In genomic region chr12:111354142-111354541, GRCm38 (mm10) we compare ENCODE assay signal across 13 mouse cellular contexts. TPM values are rescaled to one million over a fixed set of nuclear protein-coding genes. Genes with fewer than 3 reads are reported as not detected.
DNase-seq lines count a peak whose midpoint lies in the region; ATAC-seq and TF ChIP-seq lines count a peak whose summit lies in the region.
"Had no signal": no experiment of that assay in that cellular context is flagged by ENCODE, and none has a peak within 500 bp of the region (broad histone marks: within the 10 kb centered on the region; RNA-seq: fewer than 3 reads in every experiment).

No protein-coding gene starts in this region.

- no peaks in the 10 kb centered on the region for H3K27me3 ChIP-seq in forebrain, embryonic 11.5 days (ENCODE audit: control insufficient read depth, insufficient read depth, low read length)
- no peaks in the 10 kb centered on the region for H3K27me3 ChIP-seq in forebrain, postnatal 0 days (ENCODE audit: insufficient read depth, low read length)
- no peaks in the 10 kb centered on the region for H3K27me3 ChIP-seq in liver, adult 2 months (ENCODE audit: control insufficient read depth, insufficient read depth, low read length)
- no peaks in the 10 kb centered on the region for H3K27me3 ChIP-seq in liver, embryonic 11.5 days (replicated peaks; ENCODE audit: control insufficient read depth, insufficient read depth, low read length)
- H3K27me3 ChIP-seq in forebrain, embryonic 14.5 days (replicated peaks; ENCODE audit: control insufficient read depth, insufficient read depth, low read length), result no peaks in the 10 kb centered on the region
- no peaks in the 10 kb centered on the region for H3K27me3 ChIP-seq in neural tube, embryonic 14.5 days (ENCODE audit: control insufficient read depth, insufficient read depth, low read length)

- H3K4me1 ChIP-seq in forebrain, embryonic 11.5 days (replicated peaks; ENCODE audit: control insufficient read depth, insufficient read depth, low read length), result peaks cover 16% of the 10 kb centered on the region; the same call in 1 of the 2 replicates
- H3K4me1 ChIP-seq in forebrain, postnatal 0 days (ENCODE audit: insufficient read depth), result no peaks in the 10 kb centered on the region
- peaks cover 44% of the 10 kb centered on the region for H3K4me1 ChIP-seq in liver, adult 2 months (ENCODE audit: control insufficient read depth, insufficient read depth, low read length)
- H3K4me1 ChIP-seq in liver, embryonic 11.5 days (replicated peaks; ENCODE audit: control insufficient read depth, insufficient read depth, low read length), result peaks cover 13% of the 10 kb centered on the region
- peaks cover 18% of the 10 kb centered on the region for H3K4me1 ChIP-seq in forebrain, embryonic 14.5 days (ENCODE audit: control insufficient read depth, insufficient read depth, low read length)
- peaks cover 26% of the 10 kb centered on the region for H3K4me1 ChIP-seq in neural tube, embryonic 14.5 days (ENCODE audit: control insufficient read depth, insufficient read depth, low read length)

- no peak for ATAC-seq in forebrain, embryonic 11.5 days (replicated peaks; ENCODE audit: low FRiP score)
- no peak for ATAC-seq in forebrain, postnatal 0 days
- no peak for ATAC-seq in liver, embryonic 11.5 days (replicated peaks; ENCODE audit: low FRiP score)
- ATAC-seq in forebrain, embryonic 14.5 days, result no peak
- no peak for ATAC-seq in neural tube, embryonic 14.5 days (ENCODE audit: low read depth)

- no peak for DNase-seq in forebrain, embryonic 11.5 days (ENCODE audit: low spot score)
- no peak for DNase-seq in forebrain, postnatal 0 days
- peak; percentile 98 for DNase-seq in liver, adult 2 months (ENCODE audit: extremely low read depth, low read depth, low spot score)
- DNase-seq in liver, embryonic 11.5 days (ENCODE audit: low spot score), result no peak
- no peak for DNase-seq in forebrain, embryonic 14.5 days (ENCODE audit: low spot score)
- DNase-seq in adrenal gland, postnatal 10 days, result no peak
- DNase-seq in spleen, adult 12 weeks (ENCODE audit: low spot score), result no peak
- DNase-seq: cerebellum, adult 18-20 months; spleen, adult 18-20 months; thymus, adult 18-20 months had no signal

- H3K9me3 ChIP-seq in forebrain, embryonic 11.5 days (ENCODE audit: control insufficient read depth, low read length), result no peaks in the 10 kb centered on the region
- H3K9me3 ChIP-seq in forebrain, postnatal 0 days (ENCODE audit: low read length), result no peaks in the 10 kb centered on the region
- no peaks in the 10 kb centered on the region for H3K9me3 ChIP-seq in liver, embryonic 11.5 days (ENCODE audit: control insufficient read depth, low read length)
- H3K9me3 ChIP-seq in forebrain, embryonic 14.5 days (replicated peaks; ENCODE audit: control insufficient read depth, low read length), result no peaks in the 10 kb centered on the region
- no peaks in the 10 kb centered on the region for H3K9me3 ChIP-seq in neural tube, embryonic 14.5 days (ENCODE audit: control insufficient read depth, low read length)

- H3K4me2 ChIP-seq in forebrain, embryonic 11.5 days (ENCODE audit: low read depth, low read length, severe bottlenecking), result no peak overlapping the region
- no peak overlapping the region for H3K4me2 ChIP-seq in forebrain, postnatal 0 days (ENCODE audit: low read depth)
- no peak overlapping the region for H3K4me2 ChIP-seq in liver, embryonic 11.5 days
- no peak overlapping the region for H3K4me2 ChIP-seq in forebrain, embryonic 14.5 days (ENCODE audit: low read length)
- no peak overlapping the region for H3K4me2 ChIP-seq in neural tube, embryonic 14.5 days (ENCODE audit: low read depth, low read length)

- H3K27ac ChIP-seq in forebrain, embryonic 11.5 days (ENCODE audit: low read depth, low read length), result peak overlapping the region; percentile 37; the same call in 1 of the 2 replicates
- H3K27ac ChIP-seq in forebrain, postnatal 0 days (ENCODE audit: low read depth, low read length), result no peak overlapping the region
- peak overlapping the region; percentile 73 for H3K27ac ChIP-seq in liver, adult 2 months (replicated peaks; ENCODE audit: insufficient read depth, low read depth, low read length)
- no peak overlapping the region for H3K27ac ChIP-seq in liver, embryonic 11.5 days (ENCODE audit: low read depth, low read length)
- H3K27ac ChIP-seq in forebrain, embryonic 14.5 days (ENCODE audit: low read depth, low read length), result 0 out of 2 replicates have a peak overlapping the region, but pooled peaks have one; percentile 39
- peak overlapping the region; percentile 48; the same call in 1 of the 2 replicates for H3K27ac ChIP-seq in neural tube, embryonic 14.5 days (ENCODE audit: low read depth, low read length)
- H3K27ac ChIP-seq: liver, embryonic 14.5 days had no signal

- peaks cover 69% of the 10 kb centered on the region for H3K79me2 ChIP-seq in liver, adult 2 months (ENCODE audit: control insufficient read depth, insufficient read depth, low read length)

- TF ChIP-seq CTCF in forebrain, postnatal 0 days (IDR thresholded peaks at IDR 0.05; ENCODE audit: low read depth), result no peak
- TF ChIP-seq CTCF in liver, adult 2 months (IDR thresholded peaks at IDR 0.05; ENCODE audit: low read depth, low read length), result no peak

- no peaks in the 10 kb centered on the region for H3K36me3 ChIP-seq in forebrain, embryonic 11.5 days (ENCODE audit: control insufficient read depth, insufficient read depth, low read length)
- H3K36me3 ChIP-seq in forebrain, postnatal 0 days (ENCODE audit: insufficient read depth), result peaks cover 4% of the 10 kb centered on the region; the same call in 1 of the 2 replicates
- H3K36me3 ChIP-seq in liver, adult 2 months (ENCODE audit: control insufficient read depth, insufficient read depth, low read length), result no peaks in the 10 kb centered on the region
- no peaks in the 10 kb centered on the region; the same call in 1 of the 2 replicates for H3K36me3 ChIP-seq in liver, embryonic 11.5 days (ENCODE audit: control insufficient read depth, insufficient read depth, low read length)
- no peaks in the 10 kb centered on the region for H3K36me3 ChIP-seq in forebrain, embryonic 14.5 days (ENCODE audit: control insufficient read depth, insufficient read depth, low read length)
- no peaks in the 10 kb centered on the region for H3K36me3 ChIP-seq in neural tube, embryonic 14.5 days (ENCODE audit: control insufficient read depth, insufficient read depth, low read length)

- H3K9ac ChIP-seq in forebrain, embryonic 11.5 days (ENCODE audit: low read length), result no peak overlapping the region
- H3K9ac ChIP-seq in forebrain, postnatal 0 days, result no peak overlapping the region
- no peak overlapping the region for H3K9ac ChIP-seq in liver, adult 2 months (ENCODE audit: low read depth, low read length)
- no peak overlapping the region for H3K9ac ChIP-seq in liver, embryonic 11.5 days (ENCODE audit: low read depth, low read length)
- H3K9ac ChIP-seq in forebrain, embryonic 14.5 days (ENCODE audit: low read length), result peak overlapping the region; percentile 5; the same call in 1 of the 2 replicates
- H3K9ac ChIP-seq in neural tube, embryonic 14.5 days (replicated peaks; ENCODE audit: low read depth, low read length), result no peak overlapping the region
- H3K9ac ChIP-seq: liver, embryonic 14.5 days had no signal

- H3K4me3 ChIP-seq in forebrain, embryonic 11.5 days (ENCODE audit: low read depth, low read length), result no peak overlapping the region
- H3K4me3 ChIP-seq in forebrain, postnatal 0 days (ENCODE audit: low read depth, low read length), result no peak overlapping the region
- H3K4me3 ChIP-seq in liver, adult 2 months (ENCODE audit: insufficient read depth, low read depth, low read length), result no peak overlapping the region
- no peak overlapping the region for H3K4me3 ChIP-seq in liver, embryonic 11.5 days (ENCODE audit: low read depth, low read length)
- H3K4me3 ChIP-seq in forebrain, embryonic 14.5 days (ENCODE audit: low read depth, low read length), result no peak overlapping the region
- no peak overlapping the region for H3K4me3 ChIP-seq in neural tube, embryonic 14.5 days (ENCODE audit: low read depth, low read length)

- TF ChIP-seq POLR2A in liver, adult 2 months (IDR thresholded peaks at IDR 0.05; ENCODE audit: extremely low read depth, insufficient read depth, low read length), result no peak

- WGBS in forebrain, embryonic 11.5 days, result 85% methylated on average over 5 of the region's 5 CpGs
- 76% methylated on average over 5 of the region's 5 CpGs for WGBS in forebrain, postnatal 0 days
- WGBS in liver, adult 2 months, result 28% methylated on average over 5 of the region's 5 CpGs
- WGBS in liver, embryonic 11.5 days, result 74% methylated on average over 5 of the region's 5 CpGs
- WGBS in forebrain, embryonic 14.5 days, result 79% methylated on average over 5 of the region's 5 CpGs
- WGBS in neural tube, embryonic 14.5 days, result 81% methylated on average over 5 of the region's 5 CpGs

RNA-seq across cellular contexts. Expression of gene Cdc42bpb, which starts 23.4 kb away (rescaled TPM):
- polyA plus RNA-seq in forebrain, embryonic 11.5 days (2014; fragmentation: Nextera tagmentation; extraction: Ambion mirVana), result 42.7 and 44.0 TPM in 2 replicates
- 113 and 139 TPM in 2 replicates for total RNA-seq in forebrain, postnatal 0 days (2014; rRNA removed)
- polyA plus RNA-seq in forebrain, postnatal 0 days (2015; fragmentation: Nextera tagmentation; extraction: Ambion mirVana), result 28.0 and 31.1 TPM in 2 replicates
- 19.5 and 28.7 TPM in 2 replicates for total RNA-seq in liver, adult 2 months (2014; rRNA removed)
- 96.3 and 122 TPM in 2 replicates for polyA plus RNA-seq in liver, adult 2 months (2012; rRNA removed)
- polyA plus RNA-seq in liver, embryonic 11.5 days (2014; fragmentation: Nextera tagmentation; extraction: Ambion mirVana), result 22.4 and 25.6 TPM in 2 replicates
- polyA plus RNA-seq in forebrain, embryonic 14.5 days (2014; fragmentation: Nextera tagmentation; extraction: Ambion mirVana), result 28.8 and 34.6 TPM in 2 replicates
- polyA plus RNA-seq in neural tube, embryonic 14.5 days (2014; fragmentation: Nextera tagmentation; extraction: Ambion mirVana), result 43.4 and 54.1 TPM in 2 replicates
- total RNA-seq in adrenal gland, postnatal 10 days (2021), result 100 to 1,000 TPM; 103 to 118 TPM

RNA-seq across cellular contexts. Expression of gene Lbhd2, which starts 52.5 kb away (rescaled TPM):
- not detected in 2 replicates for polyA plus RNA-seq in forebrain, embryonic 11.5 days (2014; fragmentation: Nextera tagmentation; extraction: Ambion mirVana)
- total RNA-seq in forebrain, postnatal 0 days (2014; rRNA removed), result 3.7 and 4.4 TPM in 2 replicates
- polyA plus RNA-seq in forebrain, postnatal 0 days (2015; fragmentation: Nextera tagmentation; extraction: Ambion mirVana), result 10.5 and 12.9 TPM in 2 replicates
- not detected in 2 replicates for total RNA-seq in liver, adult 2 months (2014; rRNA removed)
- not detected in 2 replicates for polyA plus RNA-seq in liver, adult 2 months (2012; rRNA removed)
- polyA plus RNA-seq in liver, embryonic 11.5 days (2014; fragmentation: Nextera tagmentation; extraction: Ambion mirVana), result 0.36 TPM in 1 of 2 replicates, not detected in the other
- 2.4 and 2.8 TPM in 2 replicates for polyA plus RNA-seq in forebrain, embryonic 14.5 days (2014; fragmentation: Nextera tagmentation; extraction: Ambion mirVana)
- polyA plus RNA-seq in neural tube, embryonic 14.5 days (2014; fragmentation: Nextera tagmentation; extraction: Ambion mirVana), result 0.43 and 1.5 TPM in 2 replicates
- under 1 TPM in 1 of 2 experiments, not detected in 1; 0.48 TPM for total RNA-seq in adrenal gland, postnatal 10 days (2021)
- total RNA-seq: heart, adult 8-10 months had no signal

Comparison
In these comparisons a context has a peak if more than half of its experiments do, and no peak if none do; other contexts are left out.
1. H3K27ac ChIP-seq: peak in forebrain, embryonic 11.5 days (single experiment), liver, adult 2 months (single experiment), forebrain, embryonic 14.5 days (single experiment) and neural tube, embryonic 14.5 days (single experiment); none in forebrain, postnatal 0 days (single experiment) and liver, embryonic 11.5 days (single experiment).